In the genomic region with DNA sequence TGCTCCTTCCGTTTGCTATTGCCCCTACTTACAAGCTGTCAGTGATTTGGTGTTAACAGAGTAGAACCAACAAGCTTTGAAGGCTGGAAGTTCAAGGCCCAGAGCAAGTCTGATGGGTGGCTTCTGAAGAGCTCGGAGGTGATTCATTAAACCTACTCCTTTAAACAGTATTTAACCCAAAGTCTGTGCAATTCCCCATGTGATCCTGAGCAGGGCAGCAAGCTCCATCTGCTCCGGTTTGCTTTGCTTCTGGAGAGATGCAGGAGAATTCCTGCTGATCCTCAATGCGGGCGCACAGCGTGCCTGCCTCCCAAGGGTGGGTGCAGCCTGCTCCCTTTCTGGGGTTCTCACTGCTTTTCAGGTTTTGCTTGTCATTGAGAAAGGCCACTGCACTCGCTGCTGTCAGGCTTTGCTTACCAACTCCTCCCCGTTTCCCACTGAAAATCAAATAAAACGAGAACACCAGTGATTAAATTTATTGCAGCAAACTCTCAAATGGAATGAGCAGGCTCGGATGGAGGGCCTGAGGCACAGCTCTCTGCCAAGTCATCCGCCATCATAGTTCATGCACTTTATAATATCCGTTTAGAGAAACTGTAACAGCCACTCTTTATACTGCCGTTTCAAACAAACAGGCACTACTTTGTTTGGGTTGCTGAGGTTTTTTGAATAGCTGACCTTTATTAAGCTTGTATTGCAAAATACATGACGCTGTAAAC, we compare ENCODE assay signal across 11 mouse cellular contexts. TPM values are rescaled to one million over a fixed set of nuclear protein-coding genes. Genes with fewer than 3 reads are reported as not detected.
A peak's percentile ranks its signal among the peaks of the same experiment; 100 is the strongest.
DNase-seq lines count a peak whose midpoint lies in the region; ATAC-seq and TF ChIP-seq lines count a peak whose summit lies in the region.
"Had no signal": no experiment of that assay in that cellular context is flagged by ENCODE, and none has a peak within 500 bp of the region (broad histone marks: within the 10 kb centered on the region; RNA-seq: fewer than 3 reads in every experiment).

No protein-coding gene starts in this region.

- DNase-seq in frontal cortex, postnatal 10 days (ENCODE audit: low spot score in 2 of 2) = no peak
- DNase-seq in brain, embryonic 14.5 days (ENCODE audit: low read depth) = peak; percentile 51
- DNase-seq in forebrain, embryonic 10.5 days (ENCODE audit: extremely low spot score, low spot score) = no peak
- DNase-seq in gastrocnemius, postnatal 25 days = no peak
- no peak for DNase-seq in right cerebral cortex, adult 18-20 months
- DNase-seq: thymus, adult 18-20 months had no signal

- H3K9ac ChIP-seq in limb, embryonic 15.5 days = no peak overlapping the region
- H3K9ac ChIP-seq: intestine, embryonic 15.5 days had no signal

- peak; percentile 69 for ATAC-seq in frontal cortex, adult (ENCODE audit: low TSS enrichment)
- ATAC-seq in limb, embryonic 15.5 days (ENCODE audit: insufficient number of reproducible peaks, low FRiP score, low TSS enrichment, low read depth) = no peak
- no peak for ATAC-seq in erythroblast, adult 5-6 weeks (replicated peaks; ENCODE audit: low FRiP score, poor library complexity, severe bottlenecking)
- ATAC-seq: intestine, embryonic 15.5 days had no signal

- H3K27me3 ChIP-seq in forebrain, embryonic 10.5 days (ENCODE audit: poor library complexity, severe bottlenecking) = peaks cover 52% of the 10 kb centered on the region
- H3K27me3 ChIP-seq in limb, embryonic 15.5 days = no peaks in the 10 kb centered on the region
- H3K27me3 ChIP-seq: intestine, embryonic 15.5 days had no signal

- H3K36me3 ChIP-seq in forebrain, embryonic 10.5 days (replicated peaks) = no peaks in the 10 kb centered on the region
- no peaks in the 10 kb centered on the region for H3K36me3 ChIP-seq in limb, embryonic 15.5 days
- H3K36me3 ChIP-seq: intestine, embryonic 15.5 days had no signal

- 0 out of 2 replicates have a peak, but pooled peaks cover 3% of the 10 kb centered on the region for H3K9me3 ChIP-seq in forebrain, embryonic 10.5 days
- no peaks in the 10 kb centered on the region for H3K9me3 ChIP-seq in limb, embryonic 15.5 days
- H3K9me3 ChIP-seq: intestine, embryonic 15.5 days had no signal

- H3K4me3 ChIP-seq in forebrain, embryonic 10.5 days = no peak overlapping the region
- H3K4me3 ChIP-seq in limb, embryonic 15.5 days = no peak overlapping the region
- H3K4me3 ChIP-seq: intestine, embryonic 15.5 days had no signal

- H3K27ac ChIP-seq in forebrain, embryonic 10.5 days = 0 out of 2 replicates have a peak overlapping the region, but pooled peaks have one; percentile 32
- H3K27ac ChIP-seq in limb, embryonic 15.5 days = no peak overlapping the region
- H3K27ac ChIP-seq: intestine, embryonic 15.5 days had no signal

- peaks cover 33% of the 10 kb centered on the region for H3K4me1 ChIP-seq in forebrain, embryonic 10.5 days
- peaks cover 9% of the 10 kb centered on the region for H3K4me1 ChIP-seq in limb, embryonic 15.5 days
- H3K4me1 ChIP-seq: intestine, embryonic 15.5 days had no signal

- TF ChIP-seq CTCF in brain, embryonic 14.5 days (IDR thresholded peaks at IDR 0.05; ENCODE audit: borderline replicate concordance, extremely low read depth, insufficient read depth, insufficient read length) = no peak

- 37% methylated on average over 14 of the region's 14 CpGs for WGBS in forebrain, embryonic 10.5 days
- WGBS in limb, embryonic 15.5 days = 16% methylated on average over 14 of the region's 14 CpGs

- TF ChIP-seq POLR2A in brain, embryonic 14.5 days (IDR thresholded peaks at IDR 0.05; ENCODE audit: borderline replicate concordance, extremely low read depth, insufficient read depth, insufficient read length, poor library complexity, severe bottlenecking) = no peak

- peak overlapping the region; percentile 26 for H3K4me2 ChIP-seq in limb, embryonic 15.5 days
- H3K4me2 ChIP-seq: intestine, embryonic 15.5 days had no signal

RNA-seq across cellular contexts. Expression of a gene that starts 40.7 kb away (rescaled TPM):
- not detected in 2 replicates for polyA plus RNA-seq in brain, embryonic 14.5 days (2012; rRNA removed)
- not detected in 2 replicates for polyA plus RNA-seq in forebrain, embryonic 10.5 days (2016; fragmentation: Nextera tagmentation; extraction: Ambion mirVana)
- not detected in 2 replicates for polyA plus RNA-seq in limb, embryonic 15.5 days (2015; fragmentation: Nextera tagmentation; extraction: Ambion mirVana)
- total RNA-seq in erythroblast, adult 5-6 weeks (2015; ENCODE audit: low replicate concordance) = not detected in 2 replicates
- total RNA-seq in erythroblast, adult 5-6 weeks (2017; ENCODE audit: low replicate concordance) = not detected in 2 replicates
- not detected for total RNA-seq in gastrocnemius, postnatal 25 days (2021)
- total RNA-seq: liver, adult 2 months had no signal
- polyA plus RNA-seq: intestine, embryonic 15.5 days; liver, adult 2 months had no signal
